7 mouse cellular contexts compared by ENCODE assay signal in genomic region chr12:31950659-31951031, GRCm38 (mm10). TPM values are rescaled to one million over a fixed set of nuclear protein-coding genes. Genes with fewer than 3 reads are reported as not detected.
DNase-seq lines count a peak whose midpoint lies in the region; ATAC-seq lines count a peak whose summit lies in the region.

No protein-coding gene starts in this region.

- WGBS in lung, embryonic 15.5 days: 2% methylated on average over 9 of the region's 9 CpGs
- 6% methylated on average over 9 of the region's 9 CpGs for WGBS in embryonic facial prominence, embryonic 13.5 days
- 7% methylated on average over 9 of the region's 9 CpGs for WGBS in hindbrain, embryonic 12.5 days
- whole genome bisulfite sequencing in midbrain, embryonic 14.5 days: 5% methylated on average over 9 of the region's 9 CpGs

- H3K4me3 ChIP-seq in lung, embryonic 15.5 days: peak overlapping the region; percentile 40
- H3K4me3 ChIP-seq in embryonic facial prominence, embryonic 13.5 days: peak overlapping the region; percentile 84
- H3K4me3 ChIP-seq in hindbrain, embryonic 12.5 days: peak overlapping the region; percentile 91
- peak overlapping the region; percentile 35 for H3K4me3 ChIP-seq in midbrain, embryonic 14.5 days (replicated peaks; ENCODE audit: low read depth, low read length)

- no peak for ATAC-seq in lung, embryonic 15.5 days (ENCODE audit: borderline replicate concordance, extremely low read depth, low FRiP score, low TSS enrichment)
- no peak for ATAC-seq in embryonic facial prominence, embryonic 13.5 days (ENCODE audit: insufficient number of reproducible peaks, insufficient read depth, low FRiP score, low TSS enrichment, low read depth)
- no peak for ATAC-seq in hindbrain, embryonic 12.5 days (ENCODE audit: low FRiP score)
- no peak for ATAC-seq in midbrain, embryonic 14.5 days (ENCODE audit: low FRiP score, low TSS enrichment)
- ATAC-seq in megakaryocyte progenitor cell, adult 5-6 weeks (replicated peaks; ENCODE audit: poor library complexity): no peak

- no peaks in the 10 kb centered on the region for H3K27me3 ChIP-seq in lung, embryonic 15.5 days
- H3K27me3 ChIP-seq in embryonic facial prominence, embryonic 13.5 days: no peaks in the 10 kb centered on the region
- H3K27me3 ChIP-seq in hindbrain, embryonic 12.5 days: no peaks in the 10 kb centered on the region
- no peaks in the 10 kb centered on the region for H3K27me3 ChIP-seq in midbrain, embryonic 14.5 days (ENCODE audit: control insufficient read depth, insufficient read depth, low read length)

- H3K36me3 ChIP-seq in lung, embryonic 15.5 days: no peaks in the 10 kb centered on the region
- no peaks in the 10 kb centered on the region for H3K36me3 ChIP-seq in embryonic facial prominence, embryonic 13.5 days
- no peaks in the 10 kb centered on the region for H3K36me3 ChIP-seq in hindbrain, embryonic 12.5 days
- H3K36me3 ChIP-seq in midbrain, embryonic 14.5 days (ENCODE audit: control insufficient read depth, insufficient read depth, low read length): no peaks in the 10 kb centered on the region

- no peaks in the 10 kb centered on the region for H3K9me3 ChIP-seq in lung, embryonic 15.5 days
- no peaks in the 10 kb centered on the region for H3K9me3 ChIP-seq in embryonic facial prominence, embryonic 13.5 days
- no peaks in the 10 kb centered on the region for H3K9me3 ChIP-seq in hindbrain, embryonic 12.5 days (replicated peaks)
- H3K9me3 ChIP-seq in midbrain, embryonic 14.5 days (ENCODE audit: control insufficient read depth, low read length): no peaks in the 10 kb centered on the region

- peak overlapping the region; percentile 59 for H3K4me2 ChIP-seq in lung, embryonic 15.5 days
- H3K4me2 ChIP-seq in embryonic facial prominence, embryonic 13.5 days: peak overlapping the region; percentile 76
- H3K4me2 ChIP-seq in hindbrain, embryonic 12.5 days (replicated peaks): peak overlapping the region; percentile 57
- H3K4me2 ChIP-seq in midbrain, embryonic 14.5 days (ENCODE audit: low read length): peak overlapping the region; percentile 64

- H3K27ac ChIP-seq in lung, embryonic 15.5 days: peak overlapping the region; percentile 83
- peak overlapping the region; percentile 79 for H3K27ac ChIP-seq in embryonic facial prominence, embryonic 13.5 days
- H3K27ac ChIP-seq in hindbrain, embryonic 12.5 days: peak overlapping the region; percentile 69
- peak overlapping the region; percentile 75 for H3K27ac ChIP-seq in midbrain, embryonic 14.5 days (replicated peaks; ENCODE audit: low read depth, low read length)

- H3K4me1 ChIP-seq in lung, embryonic 15.5 days: 0 out of 2 replicates have a peak, but pooled peaks cover 2% of the 10 kb centered on the region
- no peaks in the 10 kb centered on the region for H3K4me1 ChIP-seq in embryonic facial prominence, embryonic 13.5 days
- no peaks in the 10 kb centered on the region for H3K4me1 ChIP-seq in hindbrain, embryonic 12.5 days
- H3K4me1 ChIP-seq in midbrain, embryonic 14.5 days (ENCODE audit: control insufficient read depth, insufficient read depth, low read length): no peaks in the 10 kb centered on the region; the same call in 1 of the 2 replicates

- no peak for DNase-seq in lung, adult 18-20 months
- DNase-seq in midbrain, embryonic 14.5 days: no peak
- DNase-seq in embryo, embryonic 10.5 days (ENCODE audit: low spot score): no peak

- H3K9ac ChIP-seq in lung, embryonic 15.5 days: no peak overlapping the region
- peak overlapping the region; percentile 69 for H3K9ac ChIP-seq in embryonic facial prominence, embryonic 13.5 days
- peak overlapping the region; percentile 5; the same call in 1 of the 2 replicates for H3K9ac ChIP-seq in hindbrain, embryonic 12.5 days
- peak overlapping the region; percentile 30; the same call in 1 of the 2 replicates for H3K9ac ChIP-seq in midbrain, embryonic 14.5 days (replicated peaks; ENCODE audit: low read length)

RNA-seq across cellular contexts. Expression of gene Hbp1, which starts 0.3 kb away (rescaled TPM):
- polyA plus RNA-seq in lung, embryonic 15.5 days (2015; fragmentation: Nextera tagmentation; extraction: Ambion mirVana): 126 and 133 TPM in 2 replicates
- polyA plus RNA-seq in embryonic facial prominence, embryonic 13.5 days (2015; fragmentation: Nextera tagmentation; extraction: Ambion mirVana): 124 and 131 TPM in 2 replicates
- polyA plus RNA-seq in hindbrain, embryonic 12.5 days (2016; fragmentation: Nextera tagmentation; extraction: Ambion mirVana): 94.7 and 95.6 TPM in 2 replicates
- polyA plus RNA-seq in midbrain, embryonic 14.5 days (2014; fragmentation: Nextera tagmentation; extraction: Ambion mirVana): 46.2 and 70.8 TPM in 2 replicates
- total RNA-seq in megakaryocyte progenitor cell, adult 5-6 weeks (2015): 48.7 and 52.9 TPM in 2 replicates
- 43.6 and 46.8 TPM in 2 replicates for total RNA-seq in megakaryocyte progenitor cell, adult 5-6 weeks (2017)

Comparison
In these comparisons a context has a peak if more than half of its experiments do, and no peak if none do; other contexts are left out.
1. H3K4me3 ChIP-seq: peak in every context shown above with its lines; median percentile 91 in hindbrain, embryonic 12.5 days; 84 in embryonic facial prominence, embryonic 13.5 days; 40 in lung, embryonic 15.5 days; 35 in midbrain, embryonic 14.5 days.